Mouse (Mus musculus) heart, embryonic 11.5 days (tissue): Measurements from ENCODE around the gene Rnpep. TPM values are rescaled to one million over a fixed set of nuclear protein-coding genes. Genes with fewer than 3 reads are reported as not detected.
A peak's percentile ranks its signal among the peaks of the same experiment; 100 is the strongest.

ENCODE experiments used
- ATAC-seq: fragments of 200-750 bp; cut with Nextera tagmentation; replicated peaks from 2 replicates; pipeline ENCODE4 v1.8.0; 2017; ENCODE audit warnings: moderate library complexity; ENCODE audit not compliant: insufficient number of reproducible peaks, low FRiP score, low TSS enrichment
- H3K27ac ChIP-seq: fragments of 300-500 bp; sonication (generic); 2 replicates; pipeline ENCODE4 v1.5.1; 2014; ENCODE audit warnings: mild to moderate bottlenecking, low read depth, low read length
- H3K27me3 ChIP-seq: fragments of 300-500 bp; sonication (generic); 2 replicates; pipeline ENCODE4 v1.6.1; 2014; ENCODE audit warnings: mild to moderate bottlenecking, low read length, mixed read lengths; ENCODE audit not compliant: control insufficient read depth, insufficient read depth
- H3K36me3 ChIP-seq: fragments of 300-500 bp; sonication (generic); 2 replicates; pipeline ENCODE4 v1.6.1; 2014; ENCODE audit warnings: mild to moderate bottlenecking, low read length, moderate library complexity, mixed read lengths; ENCODE audit not compliant: control insufficient read depth, insufficient read depth
- H3K4me1 ChIP-seq: fragments of 300-500 bp; sonication (generic); 2 replicates; pipeline ENCODE4 v1.6.1; 2014; ENCODE audit warnings: low read length; ENCODE audit not compliant: control insufficient read depth, insufficient read depth
- H3K4me2 ChIP-seq: fragments of 300-500 bp; sonication (generic); 2 replicates; pipeline ENCODE4 v1.6.1; 2014; ENCODE audit warnings: mild to moderate bottlenecking, moderate library complexity
- H3K4me3 ChIP-seq: fragments of 300-500 bp; sonication (generic); 2 replicates; pipeline ENCODE4 v1.5.1; 2014; ENCODE audit warnings: low read depth, low read length
- H3K9ac ChIP-seq: fragments of 300-500 bp; sonication (generic); 2 replicates; pipeline ENCODE4 v1.6.1; 2014; ENCODE audit warnings: mild to moderate bottlenecking, low read depth, low read length, moderate library complexity
- H3K9me3 ChIP-seq: fragments of 300-500 bp; sonication (generic); replicated peaks from 2 replicates; pipeline ENCODE4 v1.6.1; 2016; ENCODE audit warnings: low read length; ENCODE audit not compliant: control insufficient read depth
- WGBS: fragments of 180-500 bp; shearing (Covaris S2); extraction: QIAGEN DNeasy Blood & Tissue Kit; methylation state at CpG from one replicate; pipeline ENCODE4 v1.1.7; 2014; ENCODE audit not compliant: insufficient replicate concordance; 5-methylcytosine and 5-hydroxymethylcytosine counted together
- polyA plus RNA-seq: library from polyadenylated mRNA; unstranded; fragments of >200 nt; fragmentation: Nextera tagmentation; extraction: Ambion mirVana; gene quantifications from 2 replicates; pipeline ENCODE4 v1.2.1, GENCODE M21; 2014

Rnpep gene
- 64.4 and 65.2 TPM in 2 replicates for polyA plus RNA-seq

GRCm38 (mm10) chr1:135283826-135284291 lies at the start of gene Rnpep:
Rnpep (minus strand) TSS chr1:135284084.
- Histone ChIP-seq H3K36me3 (no peaks in the 10 kb centered on the region), H3K27me3 (no peaks in the 10 kb centered on the region), H3K4me1 (no peaks in the 10 kb centered on the region), H3K9me3 (no peaks in the 10 kb centered on the region), H3K27ac (peak within 1 kb of the TSS; percentile 62), H3K4me2 (peak within 1 kb of the TSS; percentile 72), H3K9ac (peak within 1 kb of the TSS; percentile 73), H3K4me3 (peak within 1 kb of the TSS; percentile 53)
- WGBS, result under 1% methylated on average over 36 of the region's 39 CpGs
- ATAC-seq, result peak; percentile 79

- no peak overlapping the region for H3K4me2 ChIP-seq
- H3K36me3 ChIP-seq, result no peaks in the 10 kb centered on the region
- H3K4me1 ChIP-seq, result peaks cover 20% of the 10 kb centered on the region
- no peak overlapping the region for H3K4me3 ChIP-seq
- H3K27ac ChIP-seq, result no peak overlapping the region
- H3K27me3 ChIP-seq, result 0 out of 2 replicates have a peak, but pooled peaks cover 3% of the 10 kb centered on the region
- WGBS, result 60% methylated on average over 6 of the region's 6 CpGs
- no peak for ATAC-seq
- H3K9ac ChIP-seq, result no peak overlapping the region
- no peaks in the 10 kb centered on the region for H3K9me3 ChIP-seq
These were observed 46.7 kb upstream of the Rnpep start for GRCm38 (mm10) chr1:135330578-135330977.

- WGBS, result 54% methylated on average over 5 of the region's 5 CpGs
- no peak for ATAC-seq
- Histone ChIP-seq H3K27me3 (0 out of 2 replicates have a peak, but pooled peaks cover 3% of the 10 kb centered on the region), H3K4me2 (no peak overlapping the region), H3K4me3 (no peak overlapping the region), H3K27ac (no peak overlapping the region), H3K9me3 (no peaks in the 10 kb centered on the region), H3K36me3 (no peaks in the 10 kb centered on the region), H3K9ac (no peak overlapping the region), H3K4me1 (peaks cover 18% of the 10 kb centered on the region)
These were observed 44.5 kb upstream of the Rnpep start for GRCm38 (mm10) chr1:135328368-135328767.

- no peak overlapping the region for H3K27ac ChIP-seq
- H3K27me3 ChIP-seq, result 0 out of 2 replicates have a peak, but pooled peaks cover 3% of the 10 kb centered on the region
- H3K4me3 ChIP-seq, result no peak overlapping the region
- WGBS, result 74% methylated on average over 2 of the region's 2 CpGs
- peaks cover 10% of the 10 kb centered on the region for H3K4me1 ChIP-seq
- no peaks in the 10 kb centered on the region for H3K9me3 ChIP-seq
- ATAC-seq, result no peak
- H3K36me3 ChIP-seq, result no peaks in the 10 kb centered on the region
- peak overlapping the region; percentile 72 for H3K4me2 ChIP-seq
- H3K9ac ChIP-seq, result no peak overlapping the region
These were observed 42.0 kb upstream of the Rnpep start for GRCm38 (mm10) chr1:135325934-135326333.

GRCm38 (mm10) chr1:135324571-135324970 lies 40.7 kb upstream of the Rnpep start, which contains the start of gene Lmod1:
Lmod1 (plus strand) TSS chr1:135324807.
- WGBS, result 11% methylated on average over 8 of the region's 8 CpGs
- H3K9me3 ChIP-seq, result no peaks in the 10 kb centered on the region
- 0 out of 2 replicates have a peak, but pooled peaks cover 3% of the 10 kb centered on the region for H3K27me3 ChIP-seq
- H3K27ac ChIP-seq, result peak within 1 kb of the TSS; percentile 29; the same call in 1 of the 2 replicates
- 0 out of 2 replicates have a peak, but pooled peaks have one; percentile 68 for ATAC-seq
- H3K4me2 ChIP-seq, result peak within 1 kb of the TSS; percentile 72
- peaks cover 4% of the 10 kb centered on the region; the same call in 1 of the 2 replicates for H3K4me1 ChIP-seq
- H3K36me3 ChIP-seq, result no peaks in the 10 kb centered on the region
- H3K4me3 ChIP-seq, result peak within 1 kb of the TSS; percentile 32
- H3K9ac ChIP-seq, result peak within 1 kb of the TSS; percentile 64; the same call in 1 of the 2 replicates

- 69% methylated on average over 7 of the region's 7 CpGs for WGBS
- no peak overlapping the region for H3K4me3 ChIP-seq
- no peak overlapping the region for H3K27ac ChIP-seq
- H3K9ac ChIP-seq, result no peak overlapping the region
- peaks cover 4% of the 10 kb centered on the region; the same call in 1 of the 2 replicates for H3K4me1 ChIP-seq
- no peak for ATAC-seq
- H3K9me3 ChIP-seq, result no peaks in the 10 kb centered on the region
- H3K4me2 ChIP-seq, result no peak overlapping the region
- H3K36me3 ChIP-seq, result no peaks in the 10 kb centered on the region
- H3K27me3 ChIP-seq, result 0 out of 2 replicates have a peak, but pooled peaks cover 3% of the 10 kb centered on the region
These were observed 39.5 kb upstream of the Rnpep start for GRCm38 (mm10) chr1:135323367-135323901.

GRCm38 (mm10) chr1:135313284-135314031 lies 29.6 kb upstream of the Rnpep start, which contains the start of gene Timm17a:
Timm17a (minus strand) TSS chr1:135313778.
- peaks cover 13% of the 10 kb centered on the region for H3K4me1 ChIP-seq
- H3K36me3 ChIP-seq, result peaks cover 7% of the 10 kb centered on the region
- under 1% methylated on average over 51 of the region's 51 CpGs for WGBS
- peak; percentile 98 for ATAC-seq
- H3K9ac ChIP-seq, result peak within 1 kb of the TSS; percentile 96
- H3K9me3 ChIP-seq, result no peaks in the 10 kb centered on the region
- peak within 1 kb of the TSS; percentile 84 for H3K4me2 ChIP-seq
- H3K27me3 ChIP-seq, result no peaks in the 10 kb centered on the region
- H3K4me3 ChIP-seq, result peak within 1 kb of the TSS; percentile 72
- H3K27ac ChIP-seq, result peak within 1 kb of the TSS; percentile 85

- Histone ChIP-seq H3K9me3 (no peaks in the 10 kb centered on the region), H3K4me2 (peak overlapping the region; percentile 84), H3K27ac (no peak overlapping the region), H3K4me1 (peaks cover 13% of the 10 kb centered on the region), H3K27me3 (no peaks in the 10 kb centered on the region), H3K36me3 (peaks cover 14% of the 10 kb centered on the region), H3K4me3 (peak overlapping the region; percentile 72), H3K9ac (peak overlapping the region; percentile 96)
- WGBS, result 68% methylated on average over 4 of the region's 4 CpGs
- ATAC-seq, result no peak
These were observed 28.3 kb upstream of the Rnpep start for GRCm38 (mm10) chr1:135312201-135312600.
